Mouse (Mus musculus): ENCODE results near the gene Slc1a3. TPM values are rescaled to one million over a fixed set of nuclear protein-coding genes. Genes with fewer than 3 reads are reported as not detected.
"Not testable (repeated sequence)": the region's sequence is repeated elsewhere in the genome, so short reads cannot be mapped to it uniquely, and the experiment has no call there.

Slc1a3 gene
- polyA plus RNA-seq, 1 experiment from 2014 or later, result 24.1 TPM

DNA sequence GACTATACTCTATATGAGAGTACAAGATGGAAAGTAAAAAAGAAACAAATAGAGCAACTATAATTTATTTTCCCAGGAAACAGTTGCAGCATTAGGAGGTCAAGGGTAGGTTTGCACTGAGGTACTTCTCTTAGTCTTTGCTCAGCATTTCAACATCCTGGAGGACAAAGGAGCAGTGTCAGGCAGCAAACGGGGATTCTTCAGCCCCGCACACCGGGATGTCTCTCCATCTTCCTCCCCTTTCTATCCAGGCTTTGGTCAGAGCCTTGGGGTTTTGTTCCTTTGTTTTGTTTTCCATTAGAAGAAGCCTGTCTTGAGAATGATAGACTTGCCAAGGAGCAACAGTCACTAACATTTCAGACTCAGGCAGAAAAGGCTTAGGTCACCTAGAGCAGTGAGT lies 10.4 kb upstream of the Slc1a3 start:
- Histone ChIP-seq H3K9me3 (replicated peaks) (no peaks in the 10 kb centered on the region), H3K27me3 (ENCODE audit: low read depth, poor library complexity, severe bottlenecking) (no peaks in the 10 kb centered on the region), H3K4me1 (peaks cover 9% of the 10 kb centered on the region), H3K4me3 (no peak overlapping the region), H3K36me3 (no peaks in the 10 kb centered on the region), H3K27ac (no peak overlapping the region)
- no peak for DNase-seq (ENCODE audit: low spot score)
- WGBS, result 67% methylated on average over 3 of the region's 3 CpGs

DNA sequence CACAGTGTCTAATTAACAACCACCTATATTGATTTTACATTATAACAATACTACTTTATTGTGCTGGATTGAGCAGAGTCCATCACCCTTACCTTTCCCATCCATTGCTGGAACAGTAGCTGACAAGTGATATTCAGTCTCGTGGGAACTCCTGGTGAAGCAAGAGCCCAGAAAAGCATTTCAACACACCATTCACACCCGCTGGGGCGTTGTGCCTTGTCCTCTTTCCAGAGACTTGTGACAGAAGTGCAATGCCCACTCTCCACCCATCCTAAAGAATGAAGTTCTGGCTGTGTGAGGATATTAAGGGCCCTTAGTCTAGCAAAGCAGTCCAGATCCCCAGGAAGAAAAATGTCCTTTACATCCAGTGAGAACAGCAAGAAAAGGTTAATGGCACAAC lies 7.9 kb upstream of the Slc1a3 start:
- WGBS, result 82% methylated on average over 3 of the region's 3 CpGs
- peaks cover 9% of the 10 kb centered on the region for H3K4me1 ChIP-seq
- no peak overlapping the region for H3K4me3 ChIP-seq

DNA sequence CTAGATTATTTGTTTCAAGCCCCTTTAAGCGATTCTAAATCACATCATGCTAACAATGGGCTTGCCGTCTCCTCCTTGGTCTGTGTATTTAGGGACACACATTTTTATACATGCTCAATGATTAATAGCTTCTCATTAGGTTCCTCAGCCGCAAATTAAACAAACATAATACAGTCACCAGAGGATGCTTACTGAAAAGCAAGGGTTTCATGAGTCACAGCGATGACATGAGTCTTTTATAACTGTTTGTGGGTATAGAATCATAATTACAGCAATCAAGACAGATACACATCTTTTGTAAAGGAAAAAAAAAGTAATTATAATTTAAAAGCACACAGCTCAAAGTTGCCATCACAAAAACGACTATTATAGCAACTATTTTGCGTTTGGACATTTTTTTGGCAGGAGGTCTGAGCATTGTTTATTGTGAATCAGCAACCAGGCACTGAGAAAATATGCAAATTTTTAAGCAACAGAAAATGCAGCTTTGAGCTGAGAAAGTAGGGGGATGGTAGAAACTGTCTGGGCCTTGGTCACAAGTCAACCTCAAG lies 6.5 kb upstream of the Slc1a3 start:
- Histone ChIP-seq H3K27ac (peak overlapping the region; percentile 53; the same call in 1 of the 2 replicates), H3K4me3 (peak overlapping the region; percentile 22; the same call in 1 of the 2 replicates), H3K4me1 (peaks cover 18% of the 10 kb centered on the region), H3K27me3 (ENCODE audit: low read depth, poor library complexity, severe bottlenecking) (no peaks in the 10 kb centered on the region), H3K9me3 (replicated peaks) (no peaks in the 10 kb centered on the region), H3K36me3 (no peaks in the 10 kb centered on the region)
- no peak for DNase-seq (ENCODE audit: low spot score)
- 52% methylated on average over 6 of the region's 6 CpGs for WGBS

More for the DNA sequence above, 7.9 kb upstream of the Slc1a3 start:
- no peaks in the 10 kb centered on the region for H3K36me3 ChIP-seq
- DNase-seq (ENCODE audit: low spot score), result no peak
- H3K27ac ChIP-seq, result no peak overlapping the region
- no peaks in the 10 kb centered on the region for H3K9me3 ChIP-seq (replicated peaks)
- no peaks in the 10 kb centered on the region for H3K27me3 ChIP-seq (ENCODE audit: low read depth, poor library complexity, severe bottlenecking)

DNA sequence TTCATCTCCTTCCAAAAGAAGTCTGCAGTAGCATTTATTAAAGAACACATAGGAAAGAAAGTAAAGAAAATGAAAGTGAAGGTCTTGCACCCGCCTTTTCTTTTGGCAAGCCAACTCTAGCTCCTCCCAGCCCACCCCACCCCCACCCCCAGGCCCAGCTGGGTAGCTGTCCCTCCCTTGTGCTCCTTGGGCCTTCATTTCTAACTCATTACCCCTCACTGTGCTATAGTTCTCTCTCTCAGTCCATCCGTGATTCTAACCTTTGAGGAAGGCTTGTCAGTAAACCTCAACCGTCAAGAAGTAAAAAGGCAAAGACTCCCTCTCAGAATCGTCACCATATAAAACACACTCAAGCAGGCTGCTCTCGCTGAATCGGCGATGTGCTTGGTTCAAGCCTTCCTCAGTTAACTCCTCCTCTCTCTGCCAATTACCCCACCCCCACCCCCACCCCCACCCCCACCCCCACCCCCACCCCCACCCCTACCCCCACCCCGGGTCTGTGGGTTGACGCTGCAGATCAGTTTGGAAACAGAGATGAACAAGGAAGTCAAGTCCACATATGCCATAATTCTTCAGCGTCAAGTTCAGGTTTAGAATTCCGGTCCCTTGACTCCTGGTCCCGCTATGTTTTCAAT lies 5.9 kb upstream of the Slc1a3 start:
- Histone ChIP-seq H3K36me3 (no peaks in the 10 kb centered on the region), H3K4me3 (peak overlapping the region; percentile 22; the same call in 1 of the 2 replicates), H3K27ac (peak overlapping the region; percentile 53; the same call in 1 of the 2 replicates), H3K27me3 (ENCODE audit: low read depth, poor library complexity, severe bottlenecking) (no peaks in the 10 kb centered on the region), H3K4me1 (peaks cover 25% of the 10 kb centered on the region), H3K9me3 (replicated peaks) (no peaks in the 10 kb centered on the region)
- 19% methylated on average over 12 of the region's 12 CpGs for WGBS
- no peak for DNase-seq (ENCODE audit: low spot score)

DNA sequence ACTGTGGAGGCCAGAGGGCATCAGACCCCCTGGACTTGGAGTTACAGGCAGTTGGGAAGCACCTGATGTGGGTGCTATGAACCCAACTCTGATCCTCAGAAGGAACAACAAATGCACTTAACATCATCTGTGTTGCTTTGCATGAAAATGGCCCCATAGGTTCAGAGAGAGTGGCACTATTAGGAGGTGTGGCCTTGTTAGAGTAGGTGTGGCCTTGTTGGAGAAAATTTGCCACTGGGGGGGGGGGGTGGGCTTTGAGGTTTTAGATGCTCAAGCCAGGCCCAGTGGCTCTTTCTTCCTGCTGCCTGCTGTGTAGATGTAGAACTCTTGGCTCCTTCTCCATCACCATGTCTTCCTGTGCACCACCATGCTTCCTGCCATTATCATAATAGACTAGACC lies 5.1 kb upstream of the Slc1a3 start:
- no peak for DNase-seq (ENCODE audit: low spot score)
- Histone ChIP-seq H3K4me1 (peaks cover 33% of the 10 kb centered on the region), H3K4me3 (no peak overlapping the region), H3K27ac (no peak overlapping the region), H3K36me3 (no peaks in the 10 kb centered on the region), H3K27me3 (ENCODE audit: low read depth, poor library complexity, severe bottlenecking) (no peaks in the 10 kb centered on the region), H3K9me3 (replicated peaks) (no peaks in the 10 kb centered on the region)

DNA sequence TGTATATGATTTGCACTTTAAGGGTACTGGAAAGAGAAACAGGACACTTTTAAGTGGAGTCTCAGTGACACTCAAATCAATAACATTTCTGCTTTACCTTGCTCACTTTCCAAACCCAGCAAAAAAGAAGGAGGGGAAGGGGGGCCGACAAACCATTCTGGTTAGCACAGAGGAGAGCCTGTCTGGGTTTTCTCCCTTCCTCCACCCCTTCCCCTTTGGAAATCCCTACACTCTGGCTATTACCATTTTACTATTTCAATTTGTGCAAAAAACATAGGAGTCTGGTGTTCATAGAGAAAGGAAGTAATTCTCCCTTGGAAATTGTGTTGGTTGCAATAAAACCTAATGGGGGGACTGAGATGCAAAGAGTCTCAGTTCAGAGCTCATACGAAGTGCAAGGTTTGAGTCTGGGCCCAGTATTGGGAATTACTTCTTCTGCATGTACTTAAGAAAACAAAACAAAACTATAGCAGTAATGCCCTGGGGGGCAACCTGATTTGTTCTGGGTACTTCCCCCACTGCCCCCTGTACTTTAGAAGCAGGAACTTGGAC lies 1.9 kb upstream of the Slc1a3 start:
- H3K36me3 ChIP-seq, result no peaks in the 10 kb centered on the region
- H3K27ac ChIP-seq, result no peak overlapping the region
- peaks cover 47% of the 10 kb centered on the region for H3K4me1 ChIP-seq
- no peak for DNase-seq (ENCODE audit: low spot score)
- H3K4me3 ChIP-seq, result no peak overlapping the region
- no peaks in the 10 kb centered on the region for H3K27me3 ChIP-seq (ENCODE audit: low read depth, poor library complexity, severe bottlenecking)
- H3K9me3 ChIP-seq (replicated peaks), result no peaks in the 10 kb centered on the region
- 67% methylated on average over 2 of the region's 2 CpGs for WGBS

DNA sequence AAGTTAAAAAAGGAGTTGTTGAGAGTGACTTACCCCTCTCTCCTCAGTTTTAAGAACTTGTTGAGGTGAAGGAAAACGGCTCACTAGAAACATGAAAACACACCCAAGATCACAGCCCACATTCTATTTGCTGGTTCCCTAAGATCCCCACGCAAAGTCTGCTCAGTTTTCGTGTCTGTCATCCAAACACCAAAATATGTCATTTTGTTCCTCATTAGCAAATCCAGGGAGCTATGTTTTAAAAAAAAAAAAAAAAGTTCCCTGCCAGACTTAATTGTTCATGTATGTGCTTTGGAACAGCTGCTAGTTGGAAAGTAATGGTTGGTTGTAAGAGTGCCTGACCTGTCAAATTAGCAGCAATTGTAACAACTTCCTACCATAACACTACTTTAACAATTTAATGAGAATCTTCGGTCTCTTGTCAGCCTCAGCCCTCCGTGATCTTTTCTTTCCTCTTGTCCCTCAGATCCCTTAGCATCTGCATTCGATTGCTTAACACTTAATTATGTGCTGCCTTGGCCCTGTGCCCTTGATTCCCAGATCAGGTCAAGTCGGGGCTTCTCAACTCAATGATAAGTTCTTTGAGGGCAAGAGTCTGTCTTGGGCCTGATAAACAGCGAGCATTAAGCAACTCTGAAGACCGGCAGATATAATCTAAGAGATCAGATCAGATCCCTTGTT lies 1.2 kb upstream of the Slc1a3 start:
- no peak overlapping the region for H3K27ac ChIP-seq

DNA sequence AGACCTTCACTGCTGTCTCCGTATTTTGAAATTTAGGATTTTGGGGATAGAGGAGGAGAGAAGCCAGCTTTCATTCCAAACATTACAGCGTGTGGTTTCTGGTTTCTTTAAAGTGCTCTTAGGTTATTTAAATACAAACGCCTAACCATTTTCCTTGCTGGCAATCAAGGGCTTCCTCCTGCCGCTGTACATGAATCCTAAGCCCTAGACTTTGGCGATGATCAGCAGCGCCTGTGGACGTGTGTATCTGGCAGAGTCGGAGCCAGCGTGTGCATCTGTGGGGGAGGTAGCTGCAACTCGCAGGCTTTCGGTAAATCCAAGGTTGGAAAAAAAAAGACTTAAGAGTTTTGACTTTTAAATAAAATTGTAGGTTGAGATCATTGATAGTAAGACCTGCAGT lies 986 bp downstream of the Slc1a3 start:
- 2% methylated on average over 11 of the region's 11 CpGs for WGBS
- Histone ChIP-seq H3K9me3 (replicated peaks) (no peaks in the 10 kb centered on the region), H3K27ac (peak overlapping the region; percentile 85), H3K4me3 (peak overlapping the region; percentile 66), H3K27me3 (ENCODE audit: low read depth, poor library complexity, severe bottlenecking) (no peaks in the 10 kb centered on the region), H3K4me1 (peaks cover 38% of the 10 kb centered on the region), H3K36me3 (peaks cover 7% of the 10 kb centered on the region; the same call in 1 of the 2 replicates)
- DNase-seq (ENCODE audit: low spot score), result peak; percentile 52

More for the DNA sequence above, 1.2 kb upstream of the Slc1a3 start:
- Histone ChIP-seq H3K27me3 (ENCODE audit: low read depth, poor library complexity, severe bottlenecking) (no peaks in the 10 kb centered on the region), H3K36me3 (no peaks in the 10 kb centered on the region), H3K4me3 (no peak overlapping the region), H3K4me1 (peaks cover 44% of the 10 kb centered on the region), H3K9me3 (replicated peaks) (no peaks in the 10 kb centered on the region)
- no peak for DNase-seq (ENCODE audit: low spot score)
- 34% methylated on average over 9 of the region's 9 CpGs for WGBS

DNA sequence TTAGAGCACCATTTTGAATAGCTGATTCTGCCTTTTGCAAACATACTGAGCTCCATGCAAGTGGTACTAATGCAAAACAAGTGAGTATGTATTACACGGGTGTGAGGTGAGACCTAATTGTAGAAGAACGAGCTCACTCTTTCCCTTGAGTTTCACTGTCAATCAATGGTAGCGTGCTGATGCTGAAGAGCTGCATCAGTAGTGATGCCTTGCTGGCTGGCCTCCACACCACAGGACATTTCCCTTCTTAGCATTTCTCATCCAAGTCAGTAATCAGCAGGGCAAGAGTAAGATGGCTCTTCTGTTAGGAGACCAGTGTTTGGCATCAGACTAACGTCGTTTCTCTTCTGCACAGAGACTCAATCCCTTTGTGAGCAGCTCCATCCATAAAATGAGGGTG lies 4.0 kb downstream of the Slc1a3 start:
- 89% methylated on average over 5 of the region's 5 CpGs for WGBS
- H3K36me3 ChIP-seq, result peaks cover 9% of the 10 kb centered on the region; the same call in 1 of the 2 replicates
- H3K27me3 ChIP-seq (ENCODE audit: low read depth, poor library complexity, severe bottlenecking), result no peaks in the 10 kb centered on the region
- peaks cover 23% of the 10 kb centered on the region for H3K4me1 ChIP-seq
- no peaks in the 10 kb centered on the region for H3K9me3 ChIP-seq (replicated peaks)
- no peak overlapping the region for H3K4me3 ChIP-seq
- H3K27ac ChIP-seq, result no peak overlapping the region
- no peak for DNase-seq (ENCODE audit: low spot score)

DNA sequence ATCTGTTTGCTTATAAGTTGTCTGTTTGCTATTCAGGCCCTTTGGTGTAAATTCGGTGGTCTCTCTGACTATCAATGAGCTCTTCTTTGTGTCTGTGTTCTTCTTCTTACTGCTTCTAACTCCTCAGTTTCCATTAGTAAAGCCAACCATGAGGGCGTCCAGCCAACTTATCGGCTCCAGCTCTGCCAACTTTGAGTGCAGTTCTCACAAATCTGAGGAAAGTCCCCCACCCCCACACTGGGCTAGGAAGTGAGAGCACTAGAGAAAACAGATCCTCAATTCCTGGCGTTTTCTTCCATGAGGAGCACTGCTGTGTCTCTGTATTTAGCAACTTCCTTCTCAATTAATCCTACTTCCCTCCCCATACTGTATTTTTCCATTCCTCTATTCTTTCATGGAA lies 4.4 kb downstream of the Slc1a3 start:
- Histone ChIP-seq H3K27me3 (ENCODE audit: low read depth, poor library complexity, severe bottlenecking) (no peaks in the 10 kb centered on the region), H3K4me3 (no peak overlapping the region), H3K4me1 (peaks cover 19% of the 10 kb centered on the region), H3K36me3 (peaks cover 9% of the 10 kb centered on the region; the same call in 1 of the 2 replicates), H3K27ac (no peak overlapping the region), H3K9me3 (replicated peaks) (no peaks in the 10 kb centered on the region)
- DNase-seq (ENCODE audit: low spot score), result no peak
- WGBS, result 89% methylated on average over 4 of the region's 4 CpGs

DNA sequence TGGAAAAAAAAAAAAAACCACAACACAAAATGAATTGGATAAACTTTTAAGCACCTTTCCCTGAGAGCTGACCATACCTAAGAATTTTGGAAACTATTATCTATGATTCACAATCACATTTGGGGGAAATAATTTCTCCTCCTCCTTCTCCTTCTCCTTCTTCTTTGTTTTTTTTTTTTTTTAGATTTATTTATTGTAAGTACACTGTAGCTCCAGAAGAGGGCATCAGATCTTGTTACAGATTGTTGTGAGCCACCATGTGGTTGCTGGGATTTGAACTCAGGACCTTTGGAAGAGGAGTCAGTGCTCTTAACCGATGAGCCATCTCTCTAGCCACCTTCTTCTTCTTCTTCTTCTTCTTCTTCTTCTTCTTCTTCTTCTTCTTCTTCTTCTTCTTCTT lies 5.0 kb downstream of the Slc1a3 start:
- not testable (repeated sequence) for H3K9me3 ChIP-seq (replicated peaks); H3K36me3 ChIP-seq; H3K27me3 ChIP-seq (ENCODE audit: low read depth, poor library complexity, severe bottlenecking); H3K4me3 ChIP-seq; DNase-seq (ENCODE audit: low spot score); H3K27ac ChIP-seq
- peaks cover 13% of the 10 kb centered on the region for H3K4me1 ChIP-seq
- 88% methylated on average over 1 of the region's 1 CpGs for WGBS

DNA sequence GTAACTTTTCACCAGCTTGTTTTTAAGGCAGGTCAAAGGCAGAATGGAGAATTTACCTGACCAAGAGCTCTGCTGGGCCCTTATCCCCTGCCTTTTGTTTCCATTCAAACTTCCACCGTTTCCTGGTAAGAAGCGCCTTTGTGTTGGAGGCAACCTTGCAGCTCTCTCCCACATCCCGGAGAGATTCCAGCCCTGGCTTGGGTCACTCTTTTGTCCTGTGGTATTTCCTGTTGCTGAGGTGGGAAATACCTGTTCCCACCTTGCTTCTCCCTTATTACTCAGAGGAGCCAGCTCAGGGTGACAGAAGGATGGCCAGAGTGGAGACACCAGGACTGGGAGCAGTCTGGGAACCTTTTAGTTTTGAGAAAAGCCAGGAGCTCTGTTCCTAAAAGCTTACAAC lies 12.6 kb downstream of the Slc1a3 start:
- Histone ChIP-seq H3K27ac (no peak overlapping the region), H3K4me3 (no peak overlapping the region)
- 56% methylated on average over 3 of the region's 3 CpGs for WGBS

DNA sequence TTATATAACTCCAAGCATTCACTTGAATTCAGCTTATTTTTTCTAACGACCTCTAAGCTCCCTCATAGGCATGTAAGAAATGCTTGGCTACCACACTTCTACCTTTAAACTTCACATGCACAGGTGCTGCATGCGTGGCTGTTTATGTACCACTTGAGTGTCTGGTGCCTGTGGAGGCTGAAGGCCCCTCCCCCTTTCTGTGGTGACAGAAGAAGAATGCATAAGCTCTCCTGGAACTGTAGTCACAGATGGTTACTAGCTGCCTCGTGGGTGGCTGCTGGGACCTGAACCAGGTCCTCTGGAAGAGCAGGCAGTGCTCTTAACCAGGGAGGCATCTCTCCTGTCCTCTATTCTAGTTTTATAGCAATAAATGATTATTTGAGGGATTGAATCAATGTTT lies 13.1 kb downstream of the Slc1a3 start:
- no peak for DNase-seq (ENCODE audit: low spot score)
- no peaks in the 10 kb centered on the region for H3K4me1 ChIP-seq
- no peaks in the 10 kb centered on the region for H3K27me3 ChIP-seq (ENCODE audit: low read depth, poor library complexity, severe bottlenecking)
- H3K27ac ChIP-seq, result no peak overlapping the region
- no peak overlapping the region for H3K4me3 ChIP-seq
- 58% methylated on average over 3 of the region's 3 CpGs for WGBS
- H3K9me3 ChIP-seq (replicated peaks), result no peaks in the 10 kb centered on the region
- no peaks in the 10 kb centered on the region for H3K36me3 ChIP-seq

More for the DNA sequence above, 12.6 kb downstream of the Slc1a3 start:
- 0 out of 2 replicates have a peak, but pooled peaks cover under 1% of the 10 kb centered on the region for H3K36me3 ChIP-seq
- H3K9me3 ChIP-seq (replicated peaks), result no peaks in the 10 kb centered on the region
- no peaks in the 10 kb centered on the region for H3K27me3 ChIP-seq (ENCODE audit: low read depth, poor library complexity, severe bottlenecking)
- H3K4me1 ChIP-seq, result no peaks in the 10 kb centered on the region
- no peak for DNase-seq (ENCODE audit: low spot score)
